23 mouse cellular contexts compared by ENCODE assay signal in genomic region chr10:102943156-102943555, GRCm38 (mm10).
DNase-seq lines count a peak whose midpoint lies in the region; ATAC-seq and TF ChIP-seq lines count a peak whose summit lies in the region.
"Had no signal": no experiment of that assay in that cellular context is flagged by ENCODE, and none has a peak within 500 bp of the region (broad histone marks: within the 10 kb centered on the region; RNA-seq: fewer than 3 reads in every experiment).

No protein-coding gene starts in this region.

- H3K9ac ChIP-seq in kidney, postnatal 0 days (ENCODE audit: low read depth, low read length), result no peak overlapping the region
- H3K9ac ChIP-seq in kidney, embryonic 16.5 days (replicated peaks; ENCODE audit: low read length), result no peak overlapping the region
- no peak overlapping the region for H3K9ac ChIP-seq in embryonic facial prominence, embryonic 13.5 days
- H3K9ac ChIP-seq: forebrain, embryonic 13.5 days; hindbrain, embryonic 13.5 days; intestine, embryonic 15.5 days had no signal

- no peak overlapping the region for H3K4me3 ChIP-seq in kidney, postnatal 0 days (replicated peaks; ENCODE audit: low read depth, low read length)
- no peak overlapping the region for H3K4me3 ChIP-seq in kidney, embryonic 16.5 days (ENCODE audit: low read length)
- no peak overlapping the region for H3K4me3 ChIP-seq in embryonic facial prominence, embryonic 13.5 days
- H3K4me3 ChIP-seq: erythroblast, embryonic 14.5 days; forebrain, embryonic 10.5 days; forebrain, embryonic 13.5 days; hindbrain, embryonic 13.5 days; intestine, embryonic 15.5 days had no signal

- no peak overlapping the region for H3K27ac ChIP-seq in kidney, postnatal 0 days
- H3K27ac ChIP-seq in kidney, embryonic 16.5 days (ENCODE audit: low read length), result no peak overlapping the region
- H3K27ac ChIP-seq in embryonic facial prominence, embryonic 13.5 days, result peak overlapping the region; percentile 1; the same call in 1 of the 2 replicates
- H3K27ac ChIP-seq: forebrain, embryonic 10.5 days; forebrain, embryonic 13.5 days; hindbrain, embryonic 13.5 days; intestine, embryonic 15.5 days had no signal

- TF ChIP-seq CTCF in kidney, postnatal 0 days (IDR thresholded peaks at IDR 0.05; ENCODE audit: low read depth), result no peak

- DNase-seq in kidney, postnatal 0 days (ENCODE audit: low spot score), result peak; percentile 4
- peak; percentile 90 for DNase-seq in Muller cell, postnatal 12 days (ENCODE audit: inconsistent ontology term)
- DNase-seq in thymus, adult 18-20 months, result no peak
- DNase-seq: adrenal gland, adult 2 months; adrenal gland, postnatal 14 days; cerebellum, adult 11-12 months; cerebellum, adult 8-10 months; cerebellum, postnatal 10 days; cerebellum, postnatal 36 days; gastrocnemius, postnatal 10 days; gastrocnemius, postnatal 36 days; kidney, adult 18-20 months had no signal

- H3K9me3 ChIP-seq in kidney, postnatal 0 days (replicated peaks; ENCODE audit: low read length), result no peaks in the 10 kb centered on the region
- no peaks in the 10 kb centered on the region for H3K9me3 ChIP-seq in kidney, embryonic 16.5 days (ENCODE audit: low read length)
- no peaks in the 10 kb centered on the region for H3K9me3 ChIP-seq in embryonic facial prominence, embryonic 13.5 days
- H3K9me3 ChIP-seq: forebrain, embryonic 10.5 days; forebrain, embryonic 13.5 days; hindbrain, embryonic 13.5 days; intestine, embryonic 15.5 days had no signal

- no peaks in the 10 kb centered on the region for H3K4me1 ChIP-seq in kidney, postnatal 0 days (replicated peaks; ENCODE audit: insufficient read depth, low read length)
- H3K4me1 ChIP-seq in kidney, embryonic 16.5 days (ENCODE audit: insufficient read depth, low read length), result no peaks in the 10 kb centered on the region
- H3K4me1 ChIP-seq in embryonic facial prominence, embryonic 13.5 days, result no peaks in the 10 kb centered on the region
- H3K4me1 ChIP-seq: forebrain, embryonic 10.5 days; forebrain, embryonic 13.5 days; hindbrain, embryonic 13.5 days; intestine, embryonic 15.5 days had no signal

- no peaks in the 10 kb centered on the region for H3K36me3 ChIP-seq in kidney, postnatal 0 days (ENCODE audit: insufficient read depth, low read length)
- H3K36me3 ChIP-seq in kidney, embryonic 16.5 days (ENCODE audit: insufficient read depth, low read length), result no peaks in the 10 kb centered on the region
- no peaks in the 10 kb centered on the region for H3K36me3 ChIP-seq in embryonic facial prominence, embryonic 13.5 days
- H3K36me3 ChIP-seq: forebrain, embryonic 10.5 days; hindbrain, embryonic 13.5 days; intestine, embryonic 15.5 days had no signal

- H3K27me3 ChIP-seq in kidney, postnatal 0 days (ENCODE audit: insufficient read depth, low read length), result no peaks in the 10 kb centered on the region
- no peaks in the 10 kb centered on the region for H3K27me3 ChIP-seq in kidney, embryonic 16.5 days (ENCODE audit: insufficient read depth, low read length)
- H3K27me3 ChIP-seq in embryonic facial prominence, embryonic 13.5 days, result no peaks in the 10 kb centered on the region
- H3K27me3 ChIP-seq: forebrain, embryonic 13.5 days; hindbrain, embryonic 13.5 days; intestine, embryonic 15.5 days had no signal

- no peak overlapping the region for H3K4me2 ChIP-seq in kidney, postnatal 0 days (ENCODE audit: low read length)
- no peak overlapping the region for H3K4me2 ChIP-seq in kidney, embryonic 16.5 days (replicated peaks; ENCODE audit: low read depth, low read length)
- no peak overlapping the region for H3K4me2 ChIP-seq in embryonic facial prominence, embryonic 13.5 days
- H3K4me2 ChIP-seq: forebrain, embryonic 13.5 days; heart, embryonic 11.5 days; hindbrain, embryonic 13.5 days; intestine, embryonic 15.5 days had no signal

- ATAC-seq in kidney, postnatal 0 days (replicated peaks; ENCODE audit: low FRiP score, low read depth), result no peak
- ATAC-seq in kidney, embryonic 16.5 days (ENCODE audit: low FRiP score, low TSS enrichment), result no peak
- ATAC-seq in embryonic facial prominence, embryonic 13.5 days (ENCODE audit: insufficient number of reproducible peaks, insufficient read depth, low FRiP score, low TSS enrichment, low read depth), result no peak
- no peak for ATAC-seq in cerebellum, adult (ENCODE audit: insufficient number of reproducible peaks, low FRiP score, low TSS enrichment)
- ATAC-seq: forebrain, embryonic 13.5 days; forebrain, embryonic 16.5 days; hindbrain, embryonic 16.5 days; intestine, embryonic 15.5 days had no signal

Comparison
In these comparisons a context has a peak if more than half of its experiments do, and no peak if none do; other contexts are left out.
1. DNase-seq: peak in kidney, postnatal 0 days (single experiment) and Muller cell, postnatal 12 days (single experiment); none in thymus, adult 18-20 months (0 of 2).